Mouse (Mus musculus): ENCODE data around the gene Cdan1. TPM values are rescaled to one million over a fixed set of nuclear protein-coding genes. Genes with fewer than 3 reads are reported as not detected.

The Cdan1 gene
- total RNA-seq, 4 experiments from 2014 or later, result 16.9 to 36.8 (median 26.0) TPM

Other genes starting within 250 kb of the Cdan1 start
- gene Haus2, start 240.7 kb downstream of the Cdan1 start, total RNA-seq (2022), result 10 to 100 TPM; 14.4 to 15.4 (median 14.9) TPM
- gene Lrrc57, start 240.6 kb downstream of the Cdan1 start, total RNA-seq (2022), result 10 to 100 TPM; 18.6 to 22.0 (median 21.5) TPM
- gene Stard9, start 221.0 kb downstream of the Cdan1 start, total RNA-seq (2022), result 10 to 100 TPM; 15.8 to 28.3 (median 19.3) TPM
- gene Ttbk2, start 476 bp upstream of the Cdan1 start, total RNA-seq (2022), result 10 to 100 TPM; 12.5 to 21.0 (median 16.8) TPM
- gene Ubr1, start 120.6 kb upstream of the Cdan1 start, total RNA-seq (2022), result 10 to 100 TPM; 32.3 to 48.7 (median 42.6) TPM
- 10 to 100 TPM in 3 of 4 experiments, 1 to 10 TPM in 1; 9.7 to 25.4 (median 21.2) TPM for gene Tmem62, start 126.9 kb upstream of the Cdan1 start, total RNA-seq (2022)
- gene Ccndbp1, start 158.3 kb upstream of the Cdan1 start, total RNA-seq (2022), result 10 to 100 TPM; 51.5 to 62.7 (median 55.9) TPM
- gene Epb42, start 186.9 kb upstream of the Cdan1 start, total RNA-seq (2022), result under 1 TPM in 1 of 4 experiments, not detected in 3; 0.58 TPM
- gene Tgm5, start 235.7 kb upstream of the Cdan1 start, total RNA-seq (2022), result under 1 TPM in 2 of 4 experiments, not detected in 2; 0.12 TPM

Measured in adrenal gland, adult 8-10 months (tissue).